Mouse (Mus musculus) heart, embryonic 12.5 days (tissue): ENCODE data around the gene Ppp1r3e. TPM values are rescaled to one million over a fixed set of nuclear protein-coding genes. Genes with fewer than 3 reads are reported as not detected.
A peak's percentile ranks its signal among the peaks of the same experiment; 100 is the strongest.

ENCODE experiments used
- ATAC-seq: fragments of 200-750 bp; cut with Nextera tagmentation; 2 replicates; pipeline ENCODE4 v1.8.0; 2017; ENCODE audit warnings: moderate TSS enrichment, moderate library complexity; ENCODE audit not compliant: insufficient number of reproducible peaks, low FRiP score
- H3K27ac ChIP-seq: fragments of 300-500 bp; sonication (generic); 2 replicates; pipeline ENCODE4 v1.5.1; 2016; ENCODE audit warnings: mild to moderate bottlenecking, moderate library complexity; ENCODE audit not compliant: poor library complexity, severe bottlenecking
- H3K27me3 ChIP-seq: fragments of 300-500 bp; sonication (generic); replicated peaks from 2 replicates; pipeline ENCODE4 v1.6.1; 2016; ENCODE audit warnings: mild to moderate bottlenecking, moderate library complexity
- H3K36me3 ChIP-seq: fragments of 300-500 bp; sonication (generic); 2 replicates; pipeline ENCODE4 v1.6.1; 2016; ENCODE audit warnings: mild to moderate bottlenecking, moderate library complexity
- H3K4me1 ChIP-seq: fragments of 300-500 bp; sonication (generic); replicated peaks from 2 replicates; pipeline ENCODE4 v1.6.1; 2016; ENCODE audit warnings: mild to moderate bottlenecking
- H3K4me2 ChIP-seq: fragments of 300-500 bp; sonication (generic); 2 replicates; pipeline ENCODE4 v1.6.1; 2016; ENCODE audit warnings: mild to moderate bottlenecking, moderate library complexity
- H3K4me3 ChIP-seq: fragments of 300-500 bp; sonication (generic); 2 replicates; pipeline ENCODE4 v1.5.1; 2016; ENCODE audit warnings: mild to moderate bottlenecking
- H3K9ac ChIP-seq: fragments of 300-500 bp; sonication (generic); 2 replicates; pipeline ENCODE4 v1.6.1; 2016; ENCODE audit warnings: mild to moderate bottlenecking, moderate library complexity
- H3K9me3 ChIP-seq: fragments of 300-500 bp; sonication (generic); replicated peaks from 2 replicates; pipeline ENCODE4 v1.6.1; 2016; ENCODE audit warnings: mild to moderate bottlenecking, moderate library complexity
- WGBS: fragments of 180-500 bp; shearing (Covaris S2); methylation state at CpG from one replicate; pipeline ENCODE4 v1.1.7; 2016; 5-methylcytosine and 5-hydroxymethylcytosine counted together
- polyA plus RNA-seq: library from polyadenylated mRNA; unstranded; fragments of >200 nt; fragmentation: Nextera tagmentation; extraction: Ambion mirVana; gene quantifications from 2 replicates; pipeline ENCODE4 v1.2.1, GENCODE M21; 2016

Ppp1r3e gene
- polyA plus RNA-seq, 1 experiment from 2014 or later, result 0.79 TPM

GRCm38 (mm10) chr14:54875844-54876538 is 1.4 kb downstream of the Ppp1r3e start:
- Histone ChIP-seq H3K9ac (peak overlapping the region; percentile 79), H3K4me2 (peak overlapping the region; percentile 98), H3K9me3 (no peaks in the 10 kb centered on the region), H3K27ac (peak overlapping the region; percentile 85), H3K4me1 (peaks cover 14% of the 10 kb centered on the region), H3K36me3 (no peaks in the 10 kb centered on the region), H3K4me3 (peak overlapping the region; percentile 76), H3K27me3 (peaks cover 7% of the 10 kb centered on the region; the same call in 1 of the 2 replicates)
- 2% methylated on average over 36 of the region's 36 CpGs for WGBS
- no peak for ATAC-seq

- H3K27ac ChIP-seq, result no peak overlapping the region
- H3K4me1 ChIP-seq, result peaks cover 14% of the 10 kb centered on the region
- H3K4me2 ChIP-seq, result no peak overlapping the region
- WGBS, result 83% methylated on average over 3 of the region's 3 CpGs
- H3K36me3 ChIP-seq, result no peaks in the 10 kb centered on the region
- H3K4me3 ChIP-seq, result no peak overlapping the region
- peaks cover 7% of the 10 kb centered on the region; the same call in 1 of the 2 replicates for H3K27me3 ChIP-seq
- no peaks in the 10 kb centered on the region for H3K9me3 ChIP-seq
- H3K9ac ChIP-seq, result no peak overlapping the region
- no peak for ATAC-seq
Observed at GRCm38 (mm10) chr14:54874165-54874564, 3.2 kb downstream of the Ppp1r3e start.

GRCm38 (mm10) chr14:54870861-54871260 is 6.5 kb downstream of the Ppp1r3e start, which contains the start of gene Homez:
Gene Homez (minus strand): TSS chr14:54870961.
- H3K9ac ChIP-seq, result no peak within 1 kb of the TSS
- no peaks in the 10 kb centered on the region for H3K36me3 ChIP-seq
- H3K27me3 ChIP-seq, result peaks cover 7% of the 10 kb centered on the region; the same call in 1 of the 2 replicates
- no peaks in the 10 kb centered on the region for H3K9me3 ChIP-seq
- 84% methylated on average over 5 of the region's 5 CpGs for WGBS
- no peak within 1 kb of the TSS for H3K4me2 ChIP-seq
- H3K27ac ChIP-seq, result no peak within 1 kb of the TSS
- no peak for ATAC-seq
- no peak within 1 kb of the TSS for H3K4me3 ChIP-seq
- peaks cover 5% of the 10 kb centered on the region for H3K4me1 ChIP-seq

- H3K27ac ChIP-seq, result no peak overlapping the region
- peaks cover 3% of the 10 kb centered on the region for H3K4me1 ChIP-seq
- ATAC-seq, result no peak
- 80% methylated on average over 4 of the region's 4 CpGs for WGBS
- H3K4me3 ChIP-seq, result no peak overlapping the region
- no peaks in the 10 kb centered on the region for H3K27me3 ChIP-seq
- no peaks in the 10 kb centered on the region for H3K36me3 ChIP-seq
- H3K9me3 ChIP-seq, result no peaks in the 10 kb centered on the region
- H3K9ac ChIP-seq, result no peak overlapping the region
- H3K4me2 ChIP-seq, result no peak overlapping the region
Observed at GRCm38 (mm10) chr14:54868026-54868425, 9.3 kb downstream of the Ppp1r3e start.

GRCm38 (mm10) chr14:54866936-54867335 is 10.4 kb downstream of the Ppp1r3e start:
- no peak overlapping the region for H3K4me2 ChIP-seq
- 44% methylated on average over 5 of the region's 5 CpGs for WGBS
- H3K27me3 ChIP-seq, result no peaks in the 10 kb centered on the region
- H3K9me3 ChIP-seq, result no peaks in the 10 kb centered on the region
- ATAC-seq, result no peak
- H3K36me3 ChIP-seq, result no peaks in the 10 kb centered on the region
- no peak overlapping the region for H3K27ac ChIP-seq
- no peak overlapping the region for H3K4me3 ChIP-seq
- no peak overlapping the region for H3K9ac ChIP-seq
- peaks cover 3% of the 10 kb centered on the region for H3K4me1 ChIP-seq

GRCm38 (mm10) chr14:54866268-54866667 is 11.1 kb downstream of the Ppp1r3e start:
- no peaks in the 10 kb centered on the region for H3K9me3 ChIP-seq
- WGBS, result 71% methylated on average over 3 of the region's 3 CpGs
- H3K27me3 ChIP-seq, result no peaks in the 10 kb centered on the region
- H3K4me1 ChIP-seq, result peaks cover 3% of the 10 kb centered on the region
- H3K4me3 ChIP-seq, result no peak overlapping the region
- ATAC-seq, result no peak
- no peak overlapping the region for H3K27ac ChIP-seq
- H3K36me3 ChIP-seq, result no peaks in the 10 kb centered on the region
- H3K4me2 ChIP-seq, result no peak overlapping the region
- no peak overlapping the region for H3K9ac ChIP-seq

GRCm38 (mm10) chr14:54865626-54866025 is 11.7 kb downstream of the Ppp1r3e start:
- Histone ChIP-seq H3K27me3 (no peaks in the 10 kb centered on the region), H3K9ac (no peak overlapping the region), H3K9me3 (no peaks in the 10 kb centered on the region), H3K4me3 (no peak overlapping the region), H3K36me3 (no peaks in the 10 kb centered on the region), H3K4me2 (no peak overlapping the region), H3K4me1 (peaks cover 3% of the 10 kb centered on the region), H3K27ac (no peak overlapping the region)
- ATAC-seq, result no peak
- 75% methylated on average over 5 of the region's 5 CpGs for WGBS

- peak overlapping the region; percentile 99 for H3K4me3 ChIP-seq
- H3K9me3 ChIP-seq, result no peaks in the 10 kb centered on the region
- H3K4me2 ChIP-seq, result peak overlapping the region; percentile 72
- no peaks in the 10 kb centered on the region for H3K27me3 ChIP-seq
- no peaks in the 10 kb centered on the region for H3K36me3 ChIP-seq
- H3K27ac ChIP-seq, result peak overlapping the region; percentile 76; the same call in 1 of the 2 replicates
- H3K4me1 ChIP-seq, result peaks cover 3% of the 10 kb centered on the region
- peak overlapping the region; percentile 97 for H3K9ac ChIP-seq
- WGBS, result 14% methylated on average over 21 of the region's 21 CpGs
- no peak for ATAC-seq
Observed at GRCm38 (mm10) chr14:54864313-54865036, 12.9 kb downstream of the Ppp1r3e start.

GRCm38 (mm10) chr14:54863501-54864312 is 13.6 kb downstream of the Ppp1r3e start:
- Histone ChIP-seq H3K36me3 (no peaks in the 10 kb centered on the region), H3K27ac (peak overlapping the region; percentile 76), H3K4me2 (peak overlapping the region; percentile 72), H3K4me3 (peak overlapping the region; percentile 99), H3K27me3 (no peaks in the 10 kb centered on the region), H3K4me1 (peaks cover 3% of the 10 kb centered on the region), H3K9ac (peak overlapping the region; percentile 97), H3K9me3 (no peaks in the 10 kb centered on the region)
- under 1% methylated on average over 50 of the region's 56 CpGs for WGBS
- ATAC-seq, result peak; percentile 100

GRCm38 (mm10) chr14:54860511-54860910 is 16.8 kb downstream of the Ppp1r3e start:
- Histone ChIP-seq H3K4me3 (no peak overlapping the region), H3K9me3 (no peaks in the 10 kb centered on the region), H3K27me3 (no peaks in the 10 kb centered on the region), H3K4me1 (peaks cover 3% of the 10 kb centered on the region), H3K27ac (no peak overlapping the region), H3K4me2 (no peak overlapping the region), H3K36me3 (peaks cover 24% of the 10 kb centered on the region), H3K9ac (no peak overlapping the region)
- WGBS, result 49% methylated on average over 2 of the region's 2 CpGs
- ATAC-seq, result no peak

- H3K4me1 ChIP-seq, result no peaks in the 10 kb centered on the region
Observed at GRCm38 (mm10) chr14:54857891-54858290, 19.5 kb downstream of the Ppp1r3e start.

More at GRCm38 (mm10) chr14:54857891-54858290, 19.5 kb downstream of the Ppp1r3e start:
- Histone ChIP-seq H3K36me3 (peaks cover 34% of the 10 kb centered on the region), H3K9ac (no peak overlapping the region), H3K4me2 (no peak overlapping the region), H3K27ac (no peak overlapping the region), H3K4me3 (no peak overlapping the region), H3K27me3 (no peaks in the 10 kb centered on the region), H3K9me3 (no peaks in the 10 kb centered on the region)
- WGBS, result 84% methylated on average over 9 of the region's 9 CpGs
- no peak for ATAC-seq
